Mouse (Mus musculus) E14TG2a.4 (cell line): Measurements from ENCODE around the gene Rab8a.

ENCODE experiments used
- H3K27me3 ChIP-seq: 2 replicates; pipeline ENCODE4 v1.6.1; 2014; ENCODE audit warnings: low read length, control low read depth; ENCODE audit not compliant: insufficient read depth
- H3K36me3 ChIP-seq: 2 replicates; pipeline ENCODE4 v1.6.1; 2014; ENCODE audit warnings: low read length, control low read depth; ENCODE audit not compliant: insufficient read depth
- H3K4me1 ChIP-seq: replicated peaks from 2 replicates; pipeline ENCODE4 v1.6.1; 2014; ENCODE audit warnings: low read depth, low read length, control low read depth
- H3K4me3 ChIP-seq: replicated peaks from 2 replicates; pipeline ENCODE4 v1.5.1; 2014; ENCODE audit warnings: mild to moderate bottlenecking, low read length
- H3K9me3 ChIP-seq: 2 replicates; pipeline ENCODE4 v1.6.1; 2014; ENCODE audit warnings: low read length, control low read depth
- CTCF ChIP-seq: conservative IDR thresholded peaks from 2 replicates; pipeline ENCODE4 v1.5.1; 2014; ENCODE audit warnings: low read length
- NANOG ChIP-seq: IDR thresholded peaks from 2 replicates; pipeline ENCODE4 v1.6.1; 2014; ENCODE audit warnings: borderline replicate concordance, low read length, mixed read lengths
- POU5F1 ChIP-seq: IDR thresholded peaks from 2 replicates; pipeline ENCODE4 v1.6.1; 2014; ENCODE audit warnings: low read length, borderline replicate concordance

The Rab8a gene

GRCm38 (mm10) chr8:72143256-72143824, 17.7 kb upstream of the Rab8a start:
- Histone ChIP-seq H3K4me3 (no peak overlapping the region), H3K9me3 (no peaks in the 10 kb centered on the region), H3K36me3 (peaks cover 97% of the 10 kb centered on the region), H3K27me3 (no peaks in the 10 kb centered on the region), H3K4me1 (peaks cover 46% of the 10 kb centered on the region)
- no peak for TF ChIP-seq NANOG
- no peak for TF ChIP-seq CTCF
- TF ChIP-seq POU5F1: no peak

GRCm38 (mm10) chr8:72144345-72144975, 16.5 kb upstream of the Rab8a start:
- Histone ChIP-seq H3K4me3 (no peak overlapping the region), H3K9me3 (no peaks in the 10 kb centered on the region), H3K36me3 (peaks cover 94% of the 10 kb centered on the region), H3K4me1 (peaks cover 50% of the 10 kb centered on the region), H3K27me3 (no peaks in the 10 kb centered on the region)
- TF ChIP-seq POU5F1 (no peak), NANOG (no peak), CTCF (no peak)

GRCm38 (mm10) chr8:72145511-72145910, 15.5 kb upstream of the Rab8a start:
- no peaks in the 10 kb centered on the region for H3K9me3 ChIP-seq
- H3K36me3 ChIP-seq: peaks cover 94% of the 10 kb centered on the region
- no peak overlapping the region for H3K4me3 ChIP-seq
- no peak for TF ChIP-seq NANOG
- no peak for TF ChIP-seq CTCF
- TF ChIP-seq POU5F1: no peak
- no peaks in the 10 kb centered on the region for H3K27me3 ChIP-seq
- peaks cover 57% of the 10 kb centered on the region for H3K4me1 ChIP-seq

- Histone ChIP-seq H3K4me3 (no peak overlapping the region), H3K9me3 (no peaks in the 10 kb centered on the region), H3K4me1 (peaks cover 57% of the 10 kb centered on the region), H3K27me3 (no peaks in the 10 kb centered on the region), H3K36me3 (peaks cover 92% of the 10 kb centered on the region)
- no peak for TF ChIP-seq POU5F1
- TF ChIP-seq NANOG: no peak
- TF ChIP-seq CTCF: no peak
These were observed 14.9 kb upstream of the Rab8a start for GRCm38 (mm10) chr8:72146056-72146455.

GRCm38 (mm10) chr8:72146556-72146955, 14.4 kb upstream of the Rab8a start:
- peaks cover 57% of the 10 kb centered on the region for H3K4me1 ChIP-seq
- H3K4me3 ChIP-seq: no peak overlapping the region
- TF ChIP-seq NANOG: no peak
- no peak for TF ChIP-seq CTCF
- no peak for TF ChIP-seq POU5F1
- H3K27me3 ChIP-seq: no peaks in the 10 kb centered on the region
- no peaks in the 10 kb centered on the region for H3K9me3 ChIP-seq
- peaks cover 92% of the 10 kb centered on the region for H3K36me3 ChIP-seq

GRCm38 (mm10) chr8:72147266-72147665, 13.7 kb upstream of the Rab8a start:
- Histone ChIP-seq H3K4me1 (peaks cover 56% of the 10 kb centered on the region), H3K4me3 (no peak overlapping the region), H3K36me3 (peaks cover 92% of the 10 kb centered on the region), H3K27me3 (no peaks in the 10 kb centered on the region), H3K9me3 (no peaks in the 10 kb centered on the region)
- TF ChIP-seq POU5F1 (no peak), CTCF (no peak), NANOG (no peak)

GRCm38 (mm10) chr8:72149056-72149455, 11.9 kb upstream of the Rab8a start:
- H3K27me3 ChIP-seq: no peaks in the 10 kb centered on the region
- H3K36me3 ChIP-seq: peaks cover 92% of the 10 kb centered on the region
- H3K4me3 ChIP-seq: no peak overlapping the region
- H3K4me1 ChIP-seq: peaks cover 55% of the 10 kb centered on the region
- no peak for TF ChIP-seq CTCF
- no peak for TF ChIP-seq POU5F1
- no peak; the same call in 1 of the 2 replicates for TF ChIP-seq NANOG
- H3K9me3 ChIP-seq: no peaks in the 10 kb centered on the region

- Histone ChIP-seq H3K4me3 (no peak overlapping the region), H3K9me3 (no peaks in the 10 kb centered on the region), H3K27me3 (no peaks in the 10 kb centered on the region), H3K4me1 (peaks cover 53% of the 10 kb centered on the region), H3K36me3 (peaks cover 88% of the 10 kb centered on the region)
- TF ChIP-seq NANOG (no peak), CTCF (no peak), POU5F1 (no peak)
These were observed 9.5 kb upstream of the Rab8a start for GRCm38 (mm10) chr8:72151418-72152078.

GRCm38 (mm10) chr8:72153382-72153781, 7.6 kb upstream of the Rab8a start:
- H3K4me1 ChIP-seq: peaks cover 52% of the 10 kb centered on the region
- H3K27me3 ChIP-seq: no peaks in the 10 kb centered on the region
- TF ChIP-seq POU5F1 (no peak), NANOG (no peak), CTCF (no peak)
- H3K36me3 ChIP-seq: peaks cover 83% of the 10 kb centered on the region
- H3K9me3 ChIP-seq: no peaks in the 10 kb centered on the region
- H3K4me3 ChIP-seq: no peak overlapping the region
